Mouse (Mus musculus) right cerebral cortex, postnatal 36 days (tissue): ENCODE measurements around the gene Meis3.

Source experiments
- DNase-seq, 2 experiments: peaks; one replicate each; pipeline ENCODE4 v3.0.0; 2022; ENCODE audit warnings: low spot score in 2 of 2, mixed read lengths in 1 of 2

Gene Meis3

DNA sequence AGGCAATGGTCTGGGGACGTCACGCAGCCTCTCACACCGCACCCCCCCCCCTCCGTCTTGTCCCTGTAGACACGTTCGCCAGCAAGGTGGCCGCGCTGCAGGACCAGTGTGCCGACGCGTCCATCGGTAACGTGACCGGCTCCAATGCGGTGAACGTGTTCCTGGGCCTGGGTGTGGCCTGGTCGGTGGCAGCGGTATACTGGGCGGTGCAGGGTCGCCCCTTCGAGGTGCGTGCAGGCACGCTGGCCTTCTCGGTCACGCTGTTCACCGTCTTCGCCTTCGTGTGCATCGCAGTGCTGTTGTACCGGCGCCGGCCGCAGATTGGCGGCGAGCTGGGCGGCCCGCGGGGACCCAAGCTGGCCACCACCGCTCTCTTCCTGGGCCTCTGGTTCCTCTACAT lies 16.2 kb upstream of the Meis3 start:
- no peak for DNase-seq

DNA sequence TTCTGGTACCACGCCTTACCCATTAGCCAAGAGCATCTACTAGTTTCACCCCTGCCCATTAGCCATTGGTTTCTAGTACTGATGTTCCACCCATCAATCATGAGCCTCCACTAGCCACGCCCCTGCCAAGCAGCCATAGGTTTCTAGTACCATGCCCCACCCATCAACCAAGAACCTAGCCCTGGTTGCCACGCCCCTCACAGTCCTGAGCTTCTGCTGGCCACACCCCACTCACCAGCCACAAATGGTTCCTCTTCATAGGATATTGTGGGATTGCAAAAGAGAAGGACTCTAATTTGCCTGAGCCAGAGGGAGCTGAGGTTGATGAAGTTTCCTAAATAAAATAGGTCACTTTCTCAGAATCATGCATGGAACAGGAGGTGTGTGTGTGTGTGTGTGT lies 14.2 kb upstream of the Meis3 start:
- no peak for DNase-seq

DNA sequence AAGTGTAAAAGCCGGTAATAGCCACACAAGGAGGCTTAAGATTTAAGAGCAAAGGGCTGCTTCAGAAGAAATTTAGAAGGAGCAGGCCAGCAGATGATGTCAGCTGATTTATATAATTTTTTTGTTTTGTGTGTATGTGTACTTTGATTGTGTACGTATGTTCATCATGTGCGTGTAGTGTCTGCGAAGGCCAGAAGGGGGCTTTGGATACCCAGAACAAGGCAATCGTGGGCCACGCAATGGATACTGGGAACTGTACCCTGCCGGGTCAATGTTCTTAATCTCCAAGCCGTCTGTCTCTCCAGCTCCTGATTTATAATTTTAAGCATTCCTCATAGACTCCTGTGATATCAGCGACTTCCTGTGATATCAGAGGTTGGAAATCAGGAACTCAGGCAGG lies 13.6 kb upstream of the Meis3 start:
- no peak for DNase-seq

DNA sequence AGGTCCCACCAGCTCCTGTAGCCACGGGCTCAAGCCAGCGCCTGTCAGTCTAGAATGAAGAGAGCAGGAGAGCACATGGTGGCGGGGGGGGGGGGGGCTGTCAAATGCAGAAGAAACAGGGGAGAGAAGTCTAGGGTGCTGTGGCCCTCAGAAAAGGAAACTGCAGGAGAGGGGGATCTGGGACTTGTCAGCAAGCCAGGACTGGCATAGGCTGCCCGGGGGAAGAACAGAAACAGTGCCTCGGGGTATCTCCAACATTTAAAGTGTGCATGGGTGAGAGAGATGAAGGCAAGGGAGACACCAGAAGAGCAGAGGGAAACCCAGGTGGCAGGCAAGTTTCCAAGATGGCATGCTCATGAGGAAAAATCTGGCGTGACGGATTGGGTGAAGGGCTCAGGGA lies 12.9 kb upstream of the Meis3 start:
- no peak for DNase-seq

DNA sequence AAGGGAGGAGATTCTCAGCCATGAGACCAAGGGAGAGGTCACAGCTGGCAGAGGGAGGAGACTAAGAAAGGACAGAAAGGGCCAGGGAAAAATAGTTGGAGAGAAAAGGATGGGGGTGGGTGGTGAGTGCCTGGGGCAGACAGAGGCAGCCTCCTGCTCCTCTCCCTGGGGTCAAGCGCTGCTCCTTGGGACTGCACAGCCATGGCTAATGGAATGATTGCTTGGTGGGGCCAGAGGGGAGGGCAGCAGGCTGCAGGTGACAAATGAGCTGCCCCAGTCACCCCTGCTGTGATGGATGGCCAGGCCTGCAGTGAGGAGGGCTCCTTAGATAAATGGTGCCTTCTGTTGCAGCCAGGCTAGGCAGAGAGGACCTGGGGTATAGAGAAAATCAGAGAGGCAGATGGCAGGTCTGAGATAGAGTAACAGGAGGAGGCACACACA lies 2.7 kb upstream of the Meis3 start:
- DNase-seq = no peak

GRCm38 (mm10) chr7:16172586-16173140 lies 2.2 kb upstream of the Meis3 start:
- DNase-seq = no peak

- no peak for DNase-seq
Measured at GRCm38 (mm10) chr7:16173146-16173545, 1.7 kb upstream of the Meis3 start.

DNA sequence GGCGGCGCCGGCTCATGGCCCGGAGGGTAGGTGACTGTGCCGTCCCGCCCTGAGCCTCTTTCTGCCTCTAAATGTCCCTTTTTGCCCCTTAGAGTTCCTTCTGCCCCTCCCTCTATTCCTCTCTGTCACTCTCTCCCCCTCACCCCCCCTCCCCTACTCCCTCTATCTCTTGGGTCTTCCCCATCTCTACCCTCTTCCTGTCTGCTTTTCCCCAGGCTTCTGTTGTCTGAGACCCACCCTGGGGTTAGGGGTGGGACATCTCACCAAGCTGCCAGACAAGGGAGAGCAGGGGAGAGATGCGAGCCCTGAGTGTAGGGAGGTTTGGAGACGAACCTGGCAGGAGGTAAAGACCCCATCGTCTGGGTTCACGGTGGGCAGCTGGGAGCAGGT lies 647 bp downstream of the Meis3 start:
- no peak for DNase-seq

DNA sequence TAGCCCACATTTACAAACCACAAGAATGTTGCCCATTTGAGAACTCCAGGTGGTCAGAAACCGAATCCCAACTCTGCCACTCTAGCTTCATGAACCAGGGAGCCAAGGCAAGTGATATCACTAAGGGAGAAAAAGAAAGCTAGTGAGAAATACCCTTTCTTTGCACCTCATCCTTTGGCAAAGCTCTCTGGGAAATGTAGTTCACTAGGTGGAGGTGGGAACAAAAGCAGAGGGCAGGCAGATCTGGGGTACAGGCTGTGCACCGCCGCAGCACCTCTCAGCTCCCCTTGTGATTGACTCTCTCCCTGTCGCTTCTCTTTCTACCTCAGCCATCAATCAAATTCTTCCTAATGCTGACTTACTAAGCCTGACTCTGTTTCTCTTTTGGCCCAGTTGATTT lies 3.2 kb downstream of the Meis3 start:
- DNase-seq = no peak

GRCm38 (mm10) chr7:16183663-16184062 lies 8.8 kb downstream of the Meis3 start:
- DNase-seq = no peak

- DNase-seq = no peak
Measured at GRCm38 (mm10) chr7:16187494-16187893, 12.6 kb downstream of the Meis3 start.

GRCm38 (mm10) chr7:16192315-16192714 lies 17.4 kb downstream of the Meis3 start:
- DNase-seq = peak; percentile 49 to 55

DNA sequence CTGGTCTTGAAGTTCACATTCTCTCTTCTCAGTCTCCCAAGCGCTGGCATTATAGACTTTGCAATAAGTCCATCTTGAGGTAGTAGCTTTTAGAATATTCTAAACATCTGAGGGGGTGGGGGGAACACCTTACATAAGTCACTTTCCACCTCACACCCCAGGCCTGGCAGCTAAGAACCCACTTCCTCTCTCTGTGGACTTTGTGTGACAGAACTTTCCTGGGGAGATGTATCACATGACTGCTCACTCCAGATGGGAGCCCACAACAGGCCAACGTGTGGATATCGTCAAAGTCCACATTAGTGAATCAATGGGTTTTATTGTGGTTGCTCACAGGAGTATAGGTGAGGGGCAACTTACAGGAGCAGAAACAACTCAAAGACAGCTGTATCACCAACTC lies 18.8 kb downstream of the Meis3 start:
- DNase-seq = no peak

DNA sequence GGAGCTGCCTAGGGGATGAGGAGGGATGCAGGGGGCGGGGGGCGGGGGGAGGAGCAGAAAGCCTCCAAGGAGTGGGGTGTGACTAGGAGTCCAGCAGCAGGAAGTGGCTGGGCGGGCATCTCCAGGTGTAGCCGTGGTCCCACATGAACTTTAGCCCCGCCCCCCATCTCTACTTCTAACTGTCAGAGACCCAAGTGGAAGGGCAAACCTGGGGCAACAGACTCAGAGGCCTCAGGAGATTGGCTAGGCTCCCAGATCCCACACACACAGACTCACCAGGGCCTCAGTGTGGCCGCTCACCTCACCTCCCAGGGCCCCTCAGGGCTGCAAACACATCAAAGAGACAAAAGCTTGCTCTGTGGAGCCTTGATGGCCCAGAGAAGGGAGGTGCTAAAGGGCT lies 21.7 kb downstream of the Meis3 start:
- DNase-seq = no peak

GRCm38 (mm10) chr7:16197166-16197565 lies 22.3 kb downstream of the Meis3 start:
- DNase-seq = no peak

- no peak for DNase-seq
Measured at GRCm38 (mm10) chr7:16198540-16198939, 23.6 kb downstream of the Meis3 start.

DNA sequence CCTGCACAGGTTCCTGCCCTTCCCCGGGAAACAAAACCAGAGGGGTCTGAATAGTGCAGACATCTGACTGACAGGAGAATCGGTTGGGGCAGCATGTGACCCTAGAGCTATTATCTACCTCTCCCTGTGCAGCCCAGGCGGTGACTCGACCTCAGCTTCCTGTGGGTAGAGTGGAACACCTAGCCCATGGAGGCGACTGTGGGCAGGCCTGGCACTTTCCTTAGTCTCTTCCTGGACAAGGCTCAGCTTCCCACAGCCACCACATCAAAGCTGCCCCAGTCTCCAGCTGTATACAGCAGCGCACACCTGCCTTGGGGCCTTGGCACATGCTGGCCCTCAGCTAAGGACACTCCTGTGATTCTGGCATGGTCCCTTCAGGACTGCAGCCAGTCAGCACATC lies 26.2 kb downstream of the Meis3 start:
- DNase-seq = no peak

GRCm38 (mm10) chr7:16202756-16203504 lies 28.0 kb downstream of the Meis3 start:
- DNase-seq = no peak

- DNase-seq = no peak
Measured at GRCm38 (mm10) chr7:16203505-16203903, 28.6 kb downstream of the Meis3 start.

DNA sequence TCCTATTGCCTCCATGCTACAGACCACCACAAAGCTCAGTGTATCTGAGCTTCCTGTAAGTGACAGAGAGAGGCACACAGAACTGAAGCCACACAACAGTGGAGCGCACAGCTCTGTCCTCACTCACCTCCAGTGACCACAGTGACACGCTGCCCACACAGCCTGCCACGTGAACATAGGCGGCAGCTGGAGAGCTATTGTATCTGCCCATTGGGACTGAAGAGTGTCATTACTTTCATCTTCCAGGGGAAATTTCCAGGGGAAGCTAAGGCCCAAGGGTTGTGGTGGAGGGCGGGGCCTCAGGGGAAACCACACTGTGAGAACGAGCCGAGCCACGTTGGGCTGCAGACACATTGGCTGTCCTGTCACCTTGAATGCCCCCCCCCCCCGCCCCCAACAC lies 29.9 kb downstream of the Meis3 start:
- DNase-seq = no peak

DNA sequence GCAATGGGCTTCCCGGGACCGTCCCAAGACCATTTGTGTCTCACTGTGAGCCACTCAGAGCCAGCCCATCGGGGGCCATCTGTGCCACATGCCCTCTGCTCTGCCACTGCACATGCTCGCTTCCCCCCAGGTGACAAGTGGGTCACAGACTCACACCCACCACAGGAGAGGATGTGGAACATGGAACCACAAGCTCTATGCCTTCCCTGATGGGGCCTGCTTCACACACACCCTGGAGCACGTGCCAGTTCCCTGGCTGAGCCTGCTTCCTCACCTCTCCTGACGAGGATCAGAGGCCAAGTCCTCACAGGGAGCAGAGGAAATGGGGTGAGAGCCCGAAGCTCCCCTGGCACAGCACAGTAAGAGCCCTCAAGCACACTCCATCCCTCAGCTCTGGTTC lies 32.2 kb downstream of the Meis3 start:
- no peak for DNase-seq

GRCm38 (mm10) chr7:16207496-16207895 lies 32.6 kb downstream of the Meis3 start:
- DNase-seq = peak; percentile 52 to 62

DNA sequence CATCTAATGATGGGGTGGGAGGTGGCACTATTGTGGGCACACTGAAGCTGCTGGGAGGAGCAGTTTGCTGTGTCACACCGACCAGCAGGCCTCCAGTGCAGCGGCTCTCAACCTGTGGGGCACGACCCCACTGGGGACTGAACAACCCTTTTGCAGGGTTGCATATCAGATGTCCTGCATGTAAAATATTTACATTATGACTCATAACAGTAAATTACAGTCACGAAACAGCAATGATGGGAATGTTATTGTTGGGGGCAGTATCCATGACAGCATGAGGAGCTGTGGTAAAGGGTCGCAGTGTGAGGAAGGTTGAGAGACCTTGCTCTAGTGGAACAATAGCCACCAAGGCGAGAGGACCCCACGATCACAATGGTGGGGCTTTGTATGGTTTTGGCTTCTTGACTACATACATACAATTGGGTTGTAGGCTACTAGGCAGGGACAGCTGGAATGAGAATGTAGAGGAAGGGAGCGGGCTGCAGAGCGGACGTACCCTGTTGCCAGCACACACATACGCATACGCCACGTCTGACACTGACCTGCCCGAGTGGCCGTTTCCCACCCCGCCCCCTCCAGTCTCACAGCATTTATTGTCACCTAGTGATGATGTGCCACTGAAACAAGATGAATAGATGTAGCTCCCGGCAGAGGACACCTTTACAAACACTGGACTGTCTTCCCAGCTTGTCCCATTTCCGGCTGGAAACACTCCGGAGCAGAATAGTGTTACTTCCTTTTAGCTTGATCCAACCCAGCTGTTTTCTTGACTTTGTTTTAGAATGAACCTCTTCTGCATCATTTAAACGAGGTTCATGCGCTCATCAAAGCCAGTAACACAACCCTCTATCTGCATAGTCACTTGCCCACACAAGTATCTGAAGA lies 34.1 kb downstream of the Meis3 start:
- no peak for DNase-seq
